Mouse (Mus musculus) testis, adult 2 months (tissue): ENCODE measurements around the gene Elmsan1.

ENCODE experiments used
- CTCF ChIP-seq: fragments of 200-500 bp; IDR thresholded peaks from 2 replicates; pipeline ENCODE4 v1.5.1; 2012; ENCODE audit warnings: low read depth, mild to moderate bottlenecking, inconsistent platforms, low read length, moderate library complexity; ENCODE audit not compliant: control insufficient read depth, insufficient read depth, insufficient replicate concordance
- POLR2A ChIP-seq: fragments of 200-500 bp; IDR thresholded peaks from 2 replicates; pipeline ENCODE4 v1.6.1; 2012; ENCODE audit warnings: low read depth, mild to moderate bottlenecking, inconsistent platforms, low read length, moderate library complexity; ENCODE audit not compliant: control insufficient read depth

- TF ChIP-seq CTCF (no peak), POLR2A (no peak)
Observed at GRCm38 (mm10) chr12:84245683-84246082, 27.0 kb upstream of the Elmsan1 start.
